Comparison of ENCODE assay signal across 8 mouse cellular contexts in genomic region chr15:80219211-80219610, GRCm38 (mm10). TPM values are rescaled to one million over a fixed set of nuclear protein-coding genes. Genes with fewer than 3 reads are reported as not detected.
A peak's percentile ranks its signal among the peaks of the same experiment; 100 is the strongest.
DNase-seq lines count a peak whose midpoint lies in the region; ATAC-seq and TF ChIP-seq lines count a peak whose summit lies in the region.

No protein-coding gene starts in this region.

- H3K4me2 ChIP-seq in stomach, postnatal 0 days (replicated peaks; ENCODE audit: low read depth), result peak overlapping the region; percentile 20; the same call in 1 of the 2 replicates

- in situ Hi-C loops in Patski (cut with MboI; ENCODE audit: low pct_unique_long_range_greater_than_20kb), result no loop called here

- 30% methylated on average over 14 of the region's 14 CpGs for WGBS in heart, embryonic 10.5 days
- WGBS in macrophage (ENCODE audit: missing documents), result 14% methylated on average over 14 of the region's 14 CpGs
- 21% methylated on average over 14 of the region's 14 CpGs for WGBS in stomach, postnatal 0 days

- intact Hi-C loops in heart, postnatal 25 days (cut with DNase I), result no loop called here

- TF ChIP-seq CTCF in Patski (IDR thresholded peaks at IDR 0.05), result no peak
- TF ChIP-seq CTCF in stomach, postnatal 0 days (IDR thresholded peaks at IDR 0.05; ENCODE audit: low read depth), result no peak

- H3K27ac ChIP-seq in heart, embryonic 10.5 days, result peak overlapping the region; percentile 74
- peak overlapping the region; percentile 100 for H3K27ac ChIP-seq in macrophage
- H3K27ac ChIP-seq in stomach, postnatal 0 days (replicated peaks), result peak overlapping the region; percentile 61; the same call in 1 of the 2 replicates

- no peak overlapping the region for H3K9ac ChIP-seq in stomach, postnatal 0 days (ENCODE audit: low read length)

- POLR2A ChIA-PET in Patski (lab: Charles Lee), result interaction anchor here (1.7 kb wide), 1 partner anchor 37 kb away, joined by 6 read pairs; no protein-coding TSS in a partner anchor

- no peaks in the 10 kb centered on the region for H3K9me3 ChIP-seq in heart, embryonic 10.5 days
- no peaks in the 10 kb centered on the region for H3K9me3 ChIP-seq in stomach, postnatal 0 days (ENCODE audit: control insufficient read depth, low read length)

- peak; percentile 81 for DNase-seq in heart, embryonic 10.5 days (ENCODE audit: low spot score)
- no peak for DNase-seq in heart, postnatal 25 days (ENCODE audit: low spot score)
- peak; percentile 85 for DNase-seq in Patski (ENCODE audit: low read depth, low spot score)
- DNase-seq in stomach, postnatal 0 days (ENCODE audit: low spot score), result peak; percentile 42
- DNase-seq in gastrocnemius, adult 8-10 months (ENCODE audit: low spot score in 2 of 2), result no peak
- DNase-seq in layer of hippocampus, adult 18-20 months (ENCODE audit: low spot score in 2 of 2), result no peak

- no peaks in the 10 kb centered on the region for H3K27me3 ChIP-seq in heart, embryonic 10.5 days (ENCODE audit: insufficient read depth, poor library complexity, severe bottlenecking)
- H3K27me3 ChIP-seq in Patski, result no peaks in the 10 kb centered on the region
- no peaks in the 10 kb centered on the region for H3K27me3 ChIP-seq in stomach, postnatal 0 days (ENCODE audit: control insufficient read depth, insufficient read depth, low read length)

- peak overlapping the region; percentile 29; the same call in 1 of the 2 replicates for H3K4me3 ChIP-seq in heart, embryonic 10.5 days
- H3K4me3 ChIP-seq in macrophage (ENCODE audit: inconsistent target), result peak overlapping the region; percentile 45
- H3K4me3 ChIP-seq in stomach, postnatal 0 days (ENCODE audit: low read depth, low read length), result no peak overlapping the region

- peaks cover 20% of the 10 kb centered on the region for H3K4me1 ChIP-seq in heart, embryonic 10.5 days
- H3K4me1 ChIP-seq in stomach, postnatal 0 days (replicated peaks; ENCODE audit: control insufficient read depth, insufficient read depth), result no peaks in the 10 kb centered on the region; the same call in 1 of the 2 replicates

- TF ChIP-seq EP300 in stomach, postnatal 0 days (optimal IDR thresholded peaks at IDR 0.05), result no peak

- H3K79me2 ChIP-seq in macrophage (ENCODE audit: inconsistent target), result peaks cover 11% of the 10 kb centered on the region; the same call in 1 of the 2 replicates

- CTCF ChIA-PET in Patski (lab: Charles Lee), result interaction anchor here (0.8 to 1.6 kb wide), 3 partner anchors 11 to 83 kb away, joined by 3 to 5 read pairs (median 3); no protein-coding TSS in a partner anchor

- ATAC-seq in Patski, result peak; percentile 63
- ATAC-seq in hematopoietic stem cell, adult 5-6 weeks (replicated peaks in 1 of 2; ENCODE audit: insufficient read depth in 1 of 2, low FRiP score in 2 of 2, low TSS enrichment in 1 of 2, low read depth in 1 of 2, poor library complexity in 2 of 2, severe bottlenecking in 2 of 2), result peak; percentile 31 to 66; a peak in 2 of 4 replicates
- peak; percentile 53 for ATAC-seq in stomach, postnatal 0 days (ENCODE audit: low FRiP score, low TSS enrichment)

- H3K36me3 ChIP-seq in heart, embryonic 10.5 days, result no peaks in the 10 kb centered on the region
- no peaks in the 10 kb centered on the region for H3K36me3 ChIP-seq in macrophage (ENCODE audit: inconsistent target)
- H3K36me3 ChIP-seq in stomach, postnatal 0 days (ENCODE audit: control insufficient read depth, insufficient read depth, low read length), result no peaks in the 10 kb centered on the region

RNA-seq across cellular contexts. Expression of gene Mief1, which starts 14.6 kb away (rescaled TPM):
- 31.0 and 39.2 TPM in 2 replicates for polyA plus RNA-seq in heart, embryonic 10.5 days (2016; fragmentation: Nextera tagmentation; extraction: Ambion mirVana)
- total RNA-seq in heart, postnatal 25 days (2021), result 10 to 100 TPM; 29.2 to 32.3 TPM
- polyA plus RNA-seq in Patski (2021) (18.4 TPM), macrophage (2018) (11.6 to 15.1 TPM (median 13.3 TPM) in 3 replicates)
- 25.9 and 28.0 TPM in 2 replicates for total RNA-seq in hematopoietic stem cell, adult 5-6 weeks (2017)
- 10 to 100 TPM; 19.7 to 84.6 (median 51.9) TPM for total RNA-seq in macrophage (2018; cell fraction: chromatin; rRNA removed)
- total RNA-seq in macrophage (2018; cell fraction: cytosol; rRNA removed), result 10 to 100 TPM; 14.3 to 33.9 (median 28.8) TPM
- 10 to 100 TPM; 18.9 to 59.3 (median 38.4) TPM for total RNA-seq in macrophage (2018; cell fraction: nucleus; rRNA removed)
- 12.6 TPM in 2 replicates for polyA plus RNA-seq in stomach, postnatal 0 days (2015; fragmentation: Nextera tagmentation; extraction: Ambion mirVana)
- 10 to 100 TPM; 25.6 to 28.6 (median 26.4) TPM for total RNA-seq in gastrocnemius, adult 8-10 months (2022)
- 10 to 100 TPM; 32.7 to 33.9 TPM for total RNA-seq in layer of hippocampus, adult 18-20 months (2021)

RNA-seq across cellular contexts. Expression of gene AC140267.1, which starts 16.4 kb away (rescaled TPM):
- 3.5 TPM in 1 of 2 replicates, not detected in the other for polyA plus RNA-seq in heart, embryonic 10.5 days (2016; fragmentation: Nextera tagmentation; extraction: Ambion mirVana)
- total RNA-seq in heart, postnatal 25 days (2021), result 10 to 100 TPM; 16.1 to 21.0 TPM
- polyA plus RNA-seq in Patski (2021), result not detected
- not detected in 2 replicates for total RNA-seq in hematopoietic stem cell, adult 5-6 weeks (2017)
- total RNA-seq in macrophage (2018; cell fraction: chromatin; rRNA removed), result not detected
- not detected for total RNA-seq in macrophage (2018; cell fraction: cytosol; rRNA removed)
- not detected for total RNA-seq in macrophage (2018; cell fraction: nucleus; rRNA removed)
- polyA plus RNA-seq in macrophage (2018), result not detected in 3 replicates
- polyA plus RNA-seq in stomach, postnatal 0 days (2015; fragmentation: Nextera tagmentation; extraction: Ambion mirVana), result not detected in 2 replicates
- total RNA-seq in gastrocnemius, adult 8-10 months (2022), result 10 to 100 TPM in 2 of 4 experiments, 1 to 10 TPM in 2; 3.3 to 22.6 (median 9.7) TPM
- total RNA-seq in layer of hippocampus, adult 18-20 months (2021), result 10 to 100 TPM; 15.2 to 19.6 TPM

RNA-seq across cellular contexts. Expression of gene Atf4, which starts 35.8 kb away (rescaled TPM):
- polyA plus RNA-seq in heart, embryonic 10.5 days (2016; fragmentation: Nextera tagmentation; extraction: Ambion mirVana), result 84.8 and 109 TPM in 2 replicates
- 10 to 100 TPM; 58.3 to 81.7 TPM for total RNA-seq in heart, postnatal 25 days (2021)
- polyA plus RNA-seq in Patski (2021) (403 TPM), macrophage (2018) (80.3 to 97.1 TPM (median 95.4 TPM) in 3 replicates)
- 332 and 415 TPM in 2 replicates for total RNA-seq in hematopoietic stem cell, adult 5-6 weeks (2017)
- 100 to 1,000 TPM in 24 of 26 experiments, 10 to 100 TPM in 2; 83.4 to 184 (median 141) TPM for total RNA-seq in macrophage (2018; cell fraction: chromatin; rRNA removed)
- total RNA-seq in macrophage (2018; cell fraction: cytosol; rRNA removed), result 100 to 1,000 TPM in 25 of 26 experiments, 10 to 100 TPM in 1; 89.8 to 398 (median 191) TPM
- total RNA-seq in macrophage (2018; cell fraction: nucleus; rRNA removed), result 100 to 1,000 TPM; 148 to 370 (median 282) TPM
- polyA plus RNA-seq in stomach, postnatal 0 days (2015; fragmentation: Nextera tagmentation; extraction: Ambion mirVana), result 104 and 114 TPM in 2 replicates
- 100 to 1,000 TPM; 130 to 146 (median 141) TPM for total RNA-seq in gastrocnemius, adult 8-10 months (2022)
- total RNA-seq in layer of hippocampus, adult 18-20 months (2021), result 100 to 1,000 TPM in 1 of 2 experiments, 10 to 100 TPM in 1; 98.4 to 101 TPM

RNA-seq across cellular contexts. Expression of gene Rps19bp1, which starts 44.9 kb away (rescaled TPM):
- 46.1 and 62.5 TPM in 2 replicates for polyA plus RNA-seq in heart, embryonic 10.5 days (2016; fragmentation: Nextera tagmentation; extraction: Ambion mirVana)
- total RNA-seq in heart, postnatal 25 days (2021), result 10 to 100 TPM; 15.5 to 15.9 TPM
- polyA plus RNA-seq in Patski (2021) (51.7 TPM), macrophage (2018) (26.4 to 49.1 TPM (median 28.5 TPM) in 3 replicates)
- total RNA-seq in hematopoietic stem cell, adult 5-6 weeks (2017), result 22.0 and 48.2 TPM in 2 replicates
- 10 to 100 TPM in 8 of 26 experiments, 1 to 10 TPM in 18; 1.8 to 18.5 (median 7.6) TPM for total RNA-seq in macrophage (2018; cell fraction: chromatin; rRNA removed)
- 10 to 100 TPM; 24.2 to 45.7 (median 35.4) TPM for total RNA-seq in macrophage (2018; cell fraction: cytosol; rRNA removed)
- 10 to 100 TPM in 14 of 26 experiments, 1 to 10 TPM in 12; 4.0 to 20.9 (median 10.4) TPM for total RNA-seq in macrophage (2018; cell fraction: nucleus; rRNA removed)
- 39.5 and 43.3 TPM in 2 replicates for polyA plus RNA-seq in stomach, postnatal 0 days (2015; fragmentation: Nextera tagmentation; extraction: Ambion mirVana)
- 10 to 100 TPM; 12.2 to 15.4 (median 12.8) TPM for total RNA-seq in gastrocnemius, adult 8-10 months (2022)
- 10 to 100 TPM; 36.1 to 40.0 TPM for total RNA-seq in layer of hippocampus, adult 18-20 months (2021)

RNA-seq across cellular contexts. Expression of gene Mgat3, which starts 45.7 kb away (rescaled TPM):
- 1.1 and 2.8 TPM in 2 replicates for polyA plus RNA-seq in heart, embryonic 10.5 days (2016; fragmentation: Nextera tagmentation; extraction: Ambion mirVana)
- 1 to 10 TPM; 1.5 to 1.6 TPM for total RNA-seq in heart, postnatal 25 days (2021)
- polyA plus RNA-seq in Patski (2021), result 41.0 TPM
- not detected in 2 replicates for total RNA-seq in hematopoietic stem cell, adult 5-6 weeks (2017)
- total RNA-seq in macrophage (2018; cell fraction: chromatin; rRNA removed), result 1 to 10 TPM in 1 of 26 experiments, under 1 TPM in 1, not detected in 24; 0.17 to 1.7 TPM
- not detected for total RNA-seq in macrophage (2018; cell fraction: cytosol; rRNA removed)
- under 1 TPM in 1 of 26 experiments, not detected in 25; 0.24 TPM for total RNA-seq in macrophage (2018; cell fraction: nucleus; rRNA removed)
- 0.03 TPM in 1 of 3 replicates, not detected in the others for polyA plus RNA-seq in macrophage (2018)
- 5.8 and 5.9 TPM in 2 replicates for polyA plus RNA-seq in stomach, postnatal 0 days (2015; fragmentation: Nextera tagmentation; extraction: Ambion mirVana)
- 1 to 10 TPM in 1 of 4 experiments, under 1 TPM in 3; 0.29 to 1.1 (median 0.75) TPM for total RNA-seq in gastrocnemius, adult 8-10 months (2022)
- 100 to 1,000 TPM; 114 to 118 TPM for total RNA-seq in layer of hippocampus, adult 18-20 months (2021)

Comparison
In these comparisons a context has a peak if more than half of its experiments do, and no peak if none do; other contexts are left out.
1. DNase-seq: peak in heart, embryonic 10.5 days (single experiment), Patski (single experiment) and stomach, postnatal 0 days (single experiment); none in heart, postnatal 25 days (single experiment), gastrocnemius, adult 8-10 months (0 of 2) and layer of hippocampus, adult 18-20 months (0 of 2).
2. Peak in every context shown above with its lines, with median percentiles within 50 percentile points of each other: H3K27ac ChIP-seq and ATAC-seq.